Mouse (Mus musculus) CH12.LX (cell line): ENCODE data around the gene Ankrd11.

Experiments
- CHD2 ChIP-seq: IDR thresholded peaks from 2 replicates; pipeline ENCODE4 v1.6.1; 2011; ENCODE audit warnings: low read length, improper control_type of control experiment
- CTCF ChIP-seq, 2 experiments: IDR thresholded peaks in 1 of 2; conservative IDR thresholded peaks in 1 of 2; 2 replicates each; pipeline ENCODE4 v1.5.1; 2011 to 2012; ENCODE audit warnings: low read depth in 2 of 2, low read length in 2 of 2, improper control_type of control experiment in 1 of 2, inconsistent platforms in 1 of 2, mild to moderate bottlenecking in 1 of 2, moderate library complexity in 1 of 2
- ELF1 ChIP-seq: IDR thresholded peaks from 2 replicates; pipeline ENCODE4 v1.6.1; 2014; ENCODE audit warnings: low read depth, mild to moderate bottlenecking, inconsistent platforms, low read length, improper control_type of control experiment
- ETS1 ChIP-seq: conservative IDR thresholded peaks from 2 replicates; pipeline ENCODE4 v1.6.1; 2012; ENCODE audit warnings: low read depth, mild to moderate bottlenecking, inconsistent platforms, low read length, improper control_type of control experiment, moderate library complexity
- NRF1 ChIP-seq: IDR thresholded peaks from 2 replicates; pipeline ENCODE4 v1.6.1; 2014; ENCODE audit warnings: low read depth, mild to moderate bottlenecking, inconsistent platforms, low read length, improper control_type of control experiment, moderate library complexity
- POLR2A ChIP-seq: IDR thresholded peaks from 2 replicates; pipeline ENCODE4 v1.6.1; 2011; ENCODE audit warnings: low read depth, mild to moderate bottlenecking, improper control_type of control experiment, low read length
- SIN3A ChIP-seq: IDR thresholded peaks from 2 replicates; pipeline ENCODE4 v1.6.1; 2012; ENCODE audit warnings: low read length, improper control_type of control experiment, inconsistent platforms
- SMC3 ChIP-seq: IDR thresholded peaks from 2 replicates; pipeline ENCODE4 v1.6.1; 2011; ENCODE audit warnings: low read depth, low read length, improper control_type of control experiment
- TCF12 ChIP-seq: IDR thresholded peaks from 2 replicates; pipeline ENCODE4 v1.6.1; 2014; ENCODE audit warnings: low read depth, mild to moderate bottlenecking, inconsistent platforms, low read length, improper control_type of control experiment
- USF2 ChIP-seq: conservative IDR thresholded peaks from 2 replicates; pipeline ENCODE4 v1.6.1; 2011; ENCODE audit warnings: low read depth, low read length, improper control_type of control experiment

- TF ChIP-seq NRF1 = no peak
- TF ChIP-seq CHD2 = no peak
- TF ChIP-seq USF2 = no peak
- TF ChIP-seq POLR2A = no peak
- TF ChIP-seq SIN3A = no peak
- no peak for TF ChIP-seq CTCF (conservative IDR thresholded peaks at IDR 0.05 in 1 of 2, IDR thresholded peaks at IDR 0.05 in 1 of 2; ENCODE audit: low read depth in 2 of 2, low read length in 2 of 2)
- TF ChIP-seq ELF1 = no peak
- no peak for TF ChIP-seq SMC3
- TF ChIP-seq ETS1 = no peak
- TF ChIP-seq TCF12 = no peak
Measured at GRCm38 (mm10) chr8:122935912-122936311, 106.2 kb downstream of the Ankrd11 start.
